Mouse (Mus musculus): ENCODE measurements at regions not wholly inside any gene's neighbourhood (a gene's known extent, or its start where the extent isn't known, plus 50 kb on each side); places are given as distances from the start of the nearest gene placed in this dataset.

- peak in 1 of 2 experiments; percentile 9 for DNase-seq (ENCODE audit: low spot score in 2 of 2)
These were observed 63.0 kb upstream of the L3mbtl4 start for GRCm38 (mm10) chr17:68210313-68211254.

GRCm38 (mm10) chr17:68218246-68218645 lies 55.4 kb upstream of the L3mbtl4 start:
- DNase-seq (ENCODE audit: low spot score in 2 of 2) = no peak

- DNase-seq (ENCODE audit: low spot score in 2 of 2) = no peak
These were observed 50.4 kb upstream of the L3mbtl4 start for GRCm38 (mm10) chr17:68223170-68223569.
